Mouse (Mus musculus) left cerebral cortex, adult 2 months (tissue): ENCODE results near the gene Arsg. TPM values are rescaled to one million over a fixed set of nuclear protein-coding genes. Genes with fewer than 3 reads are reported as not detected.
"Not testable (repeated sequence)": the region's sequence is repeated elsewhere in the genome, so short reads cannot be mapped to it uniquely, and the experiment has no call there.

Source experiments
- DNase-seq, 2 experiments: peaks; one replicate each; pipeline ENCODE4 v3.0.0; 2021 to 2022; ENCODE audit warnings: low spot score in 2 of 2, mixed read lengths in 1 of 2; ENCODE audit errors: extremely low spot score in 1 of 2
- H3K27ac ChIP-seq: fragments of 200-600 bp; 2 replicates; pipeline ENCODE4 v1.8.1; 2022
- H3K4me3 ChIP-seq: fragments of 200-600 bp; 2 replicates; pipeline ENCODE4 v1.8.1; 2022
- CTCF ChIP-seq: fragments of 200-600 bp; IDR thresholded peaks from 2 replicates; pipeline ENCODE4 v1.8.1; 2022; ENCODE audit warnings: antibody characterized with exemption, mild to moderate bottlenecking, moderate library complexity
- intact Hi-C: fragments of 180-260 bp; cut with DNase I; formaldehyde crosslinking; loops from one replicate; pipeline ENCODE4 v1.15.1; 2025
- total RNA-seq, 2 experiments: library from RNA; stranded (reverse); gene quantifications; 2 replicates each; pipeline ENCODE4 v1.2.3; 2021

Gene Arsg
- total RNA-seq, 2 experiments from 2014 or later: 10.2 to 11.1 TPM

- no peak for TF ChIP-seq CTCF
- Histone ChIP-seq H3K27ac (no peak overlapping the region), H3K4me3 (no peak overlapping the region)
- intact Hi-C loops: no loop called here
- no peak for DNase-seq
Measured at GRCm38 (mm10) chr11:109608976-109609625, 135.9 kb downstream of the Arsg start.

GRCm38 (mm10) chr11:109610046-109610794 lies 137.0 kb downstream of the Arsg start:
- intact Hi-C loops: no loop called here
- H3K4me3 ChIP-seq: peak overlapping the region; percentile 98
- TF ChIP-seq CTCF: no peak
- H3K27ac ChIP-seq: peak overlapping the region; percentile 88
- no peak for DNase-seq

- Histone ChIP-seq H3K27ac (peak overlapping the region; percentile 88), H3K4me3 (peak overlapping the region; percentile 98)
- TF ChIP-seq CTCF: peak; percentile 7
- intact Hi-C loops: no loop called here
- DNase-seq: peak in 1 of 2 experiments; percentile 19
Measured at GRCm38 (mm10) chr11:109610795-109611302, 137.7 kb downstream of the Arsg start.

- peak; percentile 96 to 97 for DNase-seq
- H3K27ac ChIP-seq: peak within 1 kb of the TSS; percentile 88
- intact Hi-C loops: loop anchor here (1.0 kb wide), 1 partner anchor 39 kb away; no protein-coding TSS in a partner anchor
- H3K4me3 ChIP-seq: peak within 1 kb of the TSS; percentile 98
- no peak for TF ChIP-seq CTCF
Measured at GRCm38 (mm10) chr11:109611303-109612149, 138.4 kb downstream of the Arsg start, which contains the start of gene Wipi1. Wipi1 (minus strand) TSS chr11:109611967.

- no peak overlapping the region for H3K4me3 ChIP-seq
- intact Hi-C loops: loop anchor here (1.0 kb wide), 1 partner anchor 37 kb away; no protein-coding TSS in a partner anchor
- TF ChIP-seq CTCF: no peak
- no peak for DNase-seq
- no peak overlapping the region for H3K27ac ChIP-seq
Measured at GRCm38 (mm10) chr11:109612871-109613529, 139.8 kb downstream of the Arsg start.

- intact Hi-C loops: loop anchor here (5.0 kb wide), 1 partner anchor 298 kb away; no protein-coding TSS in a partner anchor
- no peak for DNase-seq
- Histone ChIP-seq H3K27ac (no peak overlapping the region), H3K4me3 (no peak overlapping the region)
- TF ChIP-seq CTCF: no peak
Measured at GRCm38 (mm10) chr11:109615286-109615685, 142.1 kb downstream of the Arsg start.

- Histone ChIP-seq H3K27ac (no peak overlapping the region), H3K4me3 (no peak overlapping the region)
- intact Hi-C loops: loop anchor here (5.0 kb wide), 1 partner anchor 299 kb away; no protein-coding TSS in a partner anchor
- DNase-seq: no peak
- TF ChIP-seq CTCF: no peak
Measured at GRCm38 (mm10) chr11:109616352-109616751, 143.2 kb downstream of the Arsg start.

- intact Hi-C loops: loop anchor here (5.0 kb wide), 1 partner anchor 299 kb away; no protein-coding TSS in a partner anchor
- DNase-seq: no peak
- Histone ChIP-seq H3K27ac (no peak overlapping the region), H3K4me3 (no peak overlapping the region)
- TF ChIP-seq CTCF: no peak
Measured at GRCm38 (mm10) chr11:109616766-109617165, 143.6 kb downstream of the Arsg start.

- H3K27ac ChIP-seq, H3K4me3 ChIP-seq: not testable (repeated sequence)
- DNase-seq: peak; percentile 41 to 57
- intact Hi-C loops: loop anchor here (5.0 kb wide), 1 partner anchor 302 kb away; no protein-coding TSS in a partner anchor
- peak; percentile 54 for TF ChIP-seq CTCF
Measured at GRCm38 (mm10) chr11:109619055-109619454, 145.9 kb downstream of the Arsg start.

GRCm38 (mm10) chr11:109620356-109620755 lies 147.2 kb downstream of the Arsg start:
- Histone ChIP-seq H3K27ac (no peak overlapping the region), H3K4me3 (no peak overlapping the region)
- intact Hi-C loops: loop anchor here (2.0 to 5.0 kb wide), 2 partner anchors 242 to 376 kb away; no protein-coding TSS in a partner anchor
- no peak for DNase-seq
- no peak for TF ChIP-seq CTCF
